Mouse (Mus musculus) MEL-GATA-1-ER (cell line): Measurements from ENCODE around the gene Dapk1.
"Not testable (repeated sequence)": the region's sequence is repeated elsewhere in the genome, so short reads cannot be mapped to it uniquely, and the experiment has no call there.

Source experiments
- DNase-seq: peaks from one replicate; pipeline ENCODE4 v3.0.0-alpha.2; 2012; ENCODE audit warnings: low read depth; ENCODE audit errors: extremely low read depth

The Dapk1 gene

DNA sequence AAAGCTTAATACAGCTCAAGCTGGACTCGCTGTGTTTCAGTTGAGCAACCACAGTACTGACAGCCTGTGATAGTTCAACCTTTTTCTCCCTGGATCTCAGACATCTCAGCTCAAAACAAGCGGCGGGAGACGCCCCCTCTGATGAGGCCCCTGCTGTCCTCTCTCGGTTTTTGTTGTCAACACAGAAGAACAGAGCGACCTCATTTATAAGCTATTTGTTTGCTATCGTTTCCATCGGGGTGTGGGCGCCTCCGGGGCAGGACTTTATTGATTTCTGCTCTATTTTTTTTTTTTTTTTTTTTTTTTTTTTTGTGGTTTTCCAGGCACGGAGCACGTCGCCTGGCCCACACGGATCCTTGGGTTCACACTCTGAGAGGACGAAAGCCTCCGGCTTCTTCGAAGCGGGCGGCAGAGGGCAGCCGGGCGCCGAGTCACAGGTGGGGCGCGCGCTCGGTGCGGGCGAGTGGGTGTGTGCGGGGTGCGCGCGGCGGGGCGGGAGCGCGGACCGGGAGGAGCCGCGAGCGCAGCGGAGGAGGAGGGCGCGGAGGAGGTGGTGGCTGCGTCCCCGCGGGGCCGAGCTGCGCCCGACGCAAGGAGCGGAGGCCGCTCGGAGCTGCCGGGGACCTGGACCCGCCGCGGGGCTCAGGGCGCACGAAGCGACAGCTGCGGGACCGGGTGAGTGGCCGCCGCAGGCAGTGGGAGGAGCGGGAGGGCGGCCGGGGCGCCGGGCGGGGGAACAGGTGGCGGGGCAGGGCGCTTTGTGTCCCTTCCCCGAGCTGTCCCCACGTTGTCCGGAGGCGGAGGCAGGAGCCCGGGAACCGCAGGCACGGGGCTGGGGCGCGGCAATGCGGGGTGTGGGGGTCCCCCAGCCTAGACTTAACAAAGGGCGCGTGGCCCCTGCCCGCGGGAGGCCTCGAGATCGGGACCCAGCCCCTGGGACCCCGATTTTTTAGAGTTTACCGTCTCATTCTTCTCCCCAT lies at the start of gene Dapk1:
Gene Dapk1 (plus strand): TSS at position 512 of the 980 bp plus-strand sequence.
- DNase-seq, result no peak

DNA sequence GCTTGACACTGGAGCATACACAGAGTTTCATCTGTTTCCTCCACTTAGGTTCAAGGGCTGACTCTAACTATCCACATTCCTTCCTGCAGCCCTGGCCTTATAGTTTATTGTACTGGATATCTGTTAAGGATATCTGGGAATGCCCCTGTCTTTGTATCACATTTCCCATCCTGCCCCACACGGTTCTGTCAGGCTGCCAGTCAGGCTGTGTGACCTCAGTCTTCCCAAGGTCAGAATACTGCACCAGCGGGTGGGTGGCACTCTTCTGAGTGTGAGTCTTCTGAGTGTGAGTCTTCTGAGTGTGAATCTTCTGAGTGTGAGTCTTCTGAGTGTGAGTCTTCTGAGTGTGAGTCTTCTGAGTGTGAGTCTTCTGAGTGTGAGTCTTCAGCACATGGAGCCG lies 48.4 kb upstream of the Dapk1 start:
- DNase-seq, result no peak

DNA sequence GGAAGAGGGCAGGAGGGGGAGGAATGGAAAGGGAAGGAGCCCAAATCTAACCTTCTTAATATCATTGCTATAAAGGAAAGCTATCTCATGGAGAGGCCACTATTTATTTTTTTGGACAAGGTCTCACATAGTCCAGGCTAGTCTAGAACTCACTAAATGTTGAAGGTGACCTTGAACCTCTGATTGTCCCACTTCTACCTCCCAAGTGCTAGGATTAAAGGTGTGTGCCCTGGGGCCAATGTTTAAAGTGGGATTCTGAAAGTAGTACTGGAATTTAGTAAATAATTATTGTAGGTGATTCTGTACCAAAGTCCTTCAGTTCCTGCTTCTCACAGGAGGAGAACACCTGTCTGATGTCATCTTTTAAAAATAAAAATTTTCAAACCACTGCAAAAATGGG lies 45.3 kb upstream of the Dapk1 start:
- no peak for DNase-seq

DNA sequence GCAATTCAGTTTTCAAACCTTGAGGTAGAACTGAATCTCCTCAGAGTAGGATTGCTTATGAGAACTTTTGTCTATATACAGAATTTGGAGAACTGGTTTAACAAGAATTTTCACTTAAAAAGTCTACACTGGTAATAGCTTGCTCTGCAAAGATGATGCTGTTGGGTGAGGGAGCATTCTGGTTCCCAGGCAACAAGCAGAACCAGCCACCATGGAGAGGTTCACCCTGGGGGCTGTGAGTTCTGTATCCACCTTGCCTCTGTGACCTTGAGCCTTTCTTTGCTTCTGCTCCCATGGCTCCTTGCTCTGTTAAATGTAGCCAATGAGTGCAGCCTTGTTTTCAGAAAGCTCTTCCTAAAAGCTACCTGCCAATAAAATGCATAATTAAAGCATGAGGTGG lies 44.8 kb upstream of the Dapk1 start:
- DNase-seq, result no peak

- no peak for DNase-seq
These were observed 37.4 kb upstream of the Dapk1 start for GRCm38 (mm10) chr13:60564303-60564702.

GRCm38 (mm10) chr13:60568934-60569548 lies 32.7 kb upstream of the Dapk1 start:
- no peak for DNase-seq

DNA sequence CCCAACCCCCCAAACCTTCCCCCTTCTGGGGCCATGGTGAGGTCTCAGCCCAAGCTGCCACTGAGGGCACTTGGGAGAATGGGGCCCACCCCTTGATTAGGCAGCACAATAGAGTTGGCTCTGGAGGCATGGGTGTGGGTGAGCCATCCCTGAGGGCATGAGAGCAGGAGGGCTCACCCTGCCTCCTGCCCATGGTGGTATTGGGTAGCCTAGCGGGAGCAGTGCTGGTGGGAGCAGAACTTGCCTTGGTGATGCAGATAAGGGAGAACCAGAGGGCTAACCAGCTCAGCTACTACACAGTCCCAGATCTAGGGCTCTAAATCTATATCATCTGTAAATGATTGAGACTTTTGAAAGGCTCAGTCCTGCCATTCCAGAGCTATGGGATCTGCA lies 32.2 kb upstream of the Dapk1 start:
- no peak for DNase-seq

GRCm38 (mm10) chr13:60573541-60573940 lies 28.2 kb upstream of the Dapk1 start:
- DNase-seq, result no peak

DNA sequence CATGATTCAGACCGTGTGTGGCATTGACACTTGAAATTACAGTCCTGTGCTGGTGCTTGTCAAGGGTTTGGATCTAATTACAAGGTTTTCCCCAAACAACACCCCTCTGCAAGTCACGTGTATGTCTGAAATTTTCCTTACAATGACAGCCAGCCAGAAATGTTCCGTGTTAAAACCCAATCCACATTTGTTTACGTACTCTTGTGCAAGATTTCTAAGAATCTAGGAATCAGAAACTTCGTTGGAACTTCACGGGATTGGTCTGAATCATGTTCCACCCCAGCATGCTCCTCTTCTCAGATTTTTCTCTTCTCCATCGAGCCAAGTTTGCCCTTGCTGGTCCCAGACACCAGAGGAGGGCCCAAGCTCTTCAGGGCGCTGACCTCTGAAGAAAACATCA lies 27.8 kb upstream of the Dapk1 start:
- DNase-seq, result no peak

GRCm38 (mm10) chr13:60578541-60578940 lies 23.2 kb upstream of the Dapk1 start:
- no peak for DNase-seq

DNA sequence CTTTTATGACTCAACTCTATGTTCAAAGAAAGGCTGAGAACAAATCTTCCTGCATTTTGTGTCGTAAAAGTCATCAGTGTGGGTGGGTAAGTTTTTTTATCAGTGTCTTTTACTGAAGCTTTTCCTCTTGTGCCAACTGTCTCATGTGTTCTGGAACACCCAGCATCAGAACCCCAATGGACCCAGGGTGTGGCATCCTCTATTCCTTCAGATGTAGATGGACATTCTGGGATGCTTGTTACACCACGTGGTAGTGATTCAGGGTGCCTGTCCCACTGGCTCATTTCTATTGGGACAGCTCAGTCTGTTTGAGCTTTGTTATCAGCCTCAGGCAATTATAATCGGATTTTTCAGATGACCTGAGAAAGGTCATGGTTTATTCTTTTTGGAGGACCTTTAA lies 6.9 kb upstream of the Dapk1 start:
- no peak for DNase-seq

GRCm38 (mm10) chr13:60595519-60595918 lies 6.2 kb upstream of the Dapk1 start:
- no peak for DNase-seq

DNA sequence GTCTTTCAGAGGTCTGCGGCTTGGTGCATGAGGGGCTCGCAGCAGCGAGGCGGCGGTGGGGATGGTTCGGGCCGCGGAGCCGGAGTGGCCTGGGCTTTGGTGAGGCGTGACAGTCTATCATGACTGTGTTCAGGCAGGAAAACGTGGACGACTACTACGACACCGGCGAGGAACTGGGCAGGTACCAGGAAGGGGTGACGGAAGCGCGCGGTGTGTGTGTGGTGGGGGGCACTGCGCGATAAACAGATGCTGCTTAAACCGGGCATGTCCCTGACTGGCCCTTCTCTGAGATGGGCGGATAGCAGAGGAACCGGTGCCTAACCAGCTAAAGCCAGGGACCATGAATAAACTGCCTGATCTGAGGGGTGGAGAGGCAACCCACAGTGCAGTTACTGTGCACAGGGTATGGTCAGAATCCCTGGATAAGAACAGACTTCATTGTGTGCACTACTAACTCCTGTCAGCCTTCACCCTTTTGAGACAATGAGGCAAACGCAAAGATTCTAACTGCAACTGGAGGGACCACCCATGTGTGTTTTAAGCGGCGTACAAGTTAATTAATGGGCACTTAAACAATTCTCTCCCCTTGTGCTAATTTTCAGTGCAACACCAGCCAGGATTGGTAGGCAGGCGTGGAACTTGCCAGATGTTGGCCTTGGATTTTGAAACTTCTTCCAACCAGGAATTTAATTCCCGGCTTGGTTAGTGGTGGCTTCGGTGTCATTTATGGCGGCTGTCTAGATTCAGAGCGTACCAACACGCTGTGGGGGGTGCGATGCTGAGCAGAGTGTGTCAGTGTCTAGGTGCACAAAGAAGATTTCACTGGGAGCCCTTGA lies 887 bp downstream of the Dapk1 start:
- no peak for DNase-seq

DNA sequence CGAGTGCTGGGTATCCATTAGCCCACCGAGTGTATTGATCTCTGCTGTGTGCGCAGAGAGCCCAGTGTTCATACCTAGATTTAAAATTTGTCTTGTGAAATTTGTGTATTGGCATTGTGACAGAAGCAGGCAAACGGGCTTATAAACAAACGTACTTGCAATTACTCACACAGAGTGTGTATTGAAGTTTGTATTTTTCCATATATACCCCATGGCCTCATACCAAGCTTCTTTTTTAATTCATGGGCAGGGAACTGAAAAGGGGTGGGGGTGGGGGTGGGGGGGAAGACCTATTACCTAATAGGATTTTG lies 1.5 kb downstream of the Dapk1 start:
- no peak for DNase-seq

DNA sequence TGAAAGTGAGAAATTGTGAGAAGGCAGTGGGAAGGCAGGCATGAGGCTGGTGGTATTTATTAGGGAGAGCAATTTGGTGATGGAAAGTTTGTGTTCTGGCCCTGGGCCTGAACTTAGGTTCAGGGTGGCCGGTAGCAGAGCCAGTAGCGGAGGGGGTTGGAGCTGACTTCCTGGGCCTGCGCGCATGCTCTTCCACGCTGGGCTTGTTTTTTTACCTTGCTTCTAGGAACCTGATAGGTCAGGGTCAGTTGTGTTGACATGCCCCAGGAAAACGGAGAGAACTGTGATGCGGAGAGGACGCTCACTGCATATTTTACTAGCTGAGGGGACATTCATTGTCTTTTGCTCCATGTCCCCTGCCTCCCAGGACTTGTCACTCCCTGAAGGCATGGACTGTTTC lies 5.7 kb downstream of the Dapk1 start:
- no peak for DNase-seq

GRCm38 (mm10) chr13:60608411-60609046 lies 6.8 kb downstream of the Dapk1 start:
- DNase-seq, result no peak

- DNase-seq, result no peak
These were observed 7.5 kb downstream of the Dapk1 start for GRCm38 (mm10) chr13:60609234-60609633.

DNA sequence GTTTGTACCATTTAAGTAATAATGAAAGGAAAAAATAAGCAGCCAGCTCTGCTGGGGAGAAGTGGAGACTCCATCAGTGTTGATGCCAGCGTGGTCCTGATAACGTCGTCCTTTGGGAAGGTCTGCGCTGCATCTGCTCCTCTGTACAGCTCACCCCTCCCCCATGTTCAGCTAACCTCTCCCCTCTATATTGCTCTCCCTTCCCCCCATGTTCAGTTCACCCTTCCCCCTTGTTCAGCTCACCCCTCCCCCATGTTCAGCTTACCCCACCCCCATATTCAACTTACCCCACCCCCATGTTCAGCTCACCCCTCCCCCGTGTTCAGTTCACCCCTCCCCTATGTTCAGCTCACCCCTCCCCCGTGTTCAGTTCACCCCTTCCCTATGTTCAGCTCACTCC lies 8.8 kb downstream of the Dapk1 start:
- no peak for DNase-seq

DNA sequence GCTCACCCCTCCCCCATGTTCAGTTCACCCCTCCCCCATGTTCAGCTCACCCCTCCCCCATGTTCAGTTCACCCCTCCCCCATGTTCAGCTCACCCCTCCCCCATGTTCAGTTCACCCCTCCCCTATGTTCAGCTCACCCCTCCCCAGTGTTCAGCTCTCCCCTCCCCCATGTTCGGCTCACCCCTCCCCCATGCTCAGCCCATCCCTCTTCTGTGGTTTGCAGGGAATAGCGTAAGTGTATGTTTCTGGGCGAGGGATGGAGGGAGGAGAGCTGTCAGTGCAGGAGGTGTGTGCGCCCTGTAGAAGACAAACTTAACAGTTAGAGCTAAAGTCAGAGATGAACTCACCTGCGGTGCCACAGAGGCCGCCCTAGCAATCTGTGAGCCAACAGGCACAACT lies 9.2 kb downstream of the Dapk1 start:
- not testable (repeated sequence) for DNase-seq

GRCm38 (mm10) chr13:60612160-60612559 lies 10.4 kb downstream of the Dapk1 start:
- no peak for DNase-seq

DNA sequence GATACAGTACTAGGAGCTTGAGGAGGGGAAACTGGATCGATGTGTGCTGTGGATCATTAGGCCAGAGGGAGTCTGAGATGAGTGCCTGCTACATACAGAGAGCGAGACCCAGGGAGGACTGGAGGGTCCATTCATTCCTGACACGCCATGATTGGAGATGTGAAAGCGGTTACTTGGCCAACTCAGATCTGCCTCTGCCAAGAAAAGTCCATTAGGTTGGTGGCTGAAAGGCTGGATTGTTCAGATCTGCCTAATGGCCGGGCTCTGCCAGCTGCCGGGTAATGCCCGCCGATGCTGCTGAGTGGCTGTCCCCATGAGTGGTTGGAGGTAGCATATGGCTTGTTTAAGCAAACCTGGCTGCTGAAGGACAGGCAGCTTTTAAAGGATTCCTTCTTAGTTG lies 12.4 kb downstream of the Dapk1 start:
- DNase-seq, result no peak
